Mouse (Mus musculus): ENCODE data around the gene Pde4c. TPM values are rescaled to one million over a fixed set of nuclear protein-coding genes. Genes with fewer than 3 reads are reported as not detected.
A peak's percentile ranks its signal among the peaks of the same experiment; 100 is the strongest.

Gene Pde4c
- 0.19 and 0.32 TPM in 2 replicates for polyA plus RNA-seq (2015; fragmentation: Nextera tagmentation; extraction: Ambion mirVana)

- Histone ChIP-seq H3K9me3 (replicated peaks) (no peaks in the 10 kb centered on the region), H3K36me3 (no peaks in the 10 kb centered on the region), H3K4me2 (no peak within 1 kb of the TSS), H3K27me3 (peaks cover 45% of the 10 kb centered on the region), H3K4me1 (replicated peaks) (no peaks in the 10 kb centered on the region), H3K4me3 (no peak within 1 kb of the TSS), H3K9ac (no peak within 1 kb of the TSS), H3K27ac (no peak within 1 kb of the TSS)
- no peak for ATAC-seq (replicated peaks; ENCODE audit: insufficient number of reproducible peaks, insufficient read depth, low FRiP score, low read depth)
- WGBS = 47% methylated on average over 7 of the region's 7 CpGs
Observed at GRCm38 (mm10) chr8:70723486-70724210, at the start of gene Pde4c. Pde4c (plus strand) TSS chr8:70723720.

- H3K4me3 ChIP-seq = peak overlapping the region; percentile 79
- H3K4me1 ChIP-seq (replicated peaks) = peaks cover 28% of the 10 kb centered on the region
- peak overlapping the region; percentile 66 for H3K9ac ChIP-seq
- H3K36me3 ChIP-seq = peaks cover 14% of the 10 kb centered on the region
- peak overlapping the region; percentile 78 for H3K4me2 ChIP-seq
- H3K27me3 ChIP-seq = no peaks in the 10 kb centered on the region
- ATAC-seq (replicated peaks; ENCODE audit: insufficient number of reproducible peaks, insufficient read depth, low FRiP score, low read depth) = no peak
- 84% methylated on average over 3 of the region's 3 CpGs for WGBS
- no peaks in the 10 kb centered on the region for H3K9me3 ChIP-seq (replicated peaks)
- H3K27ac ChIP-seq = peak overlapping the region; percentile 96
Observed at GRCm38 (mm10) chr8:70674109-70674508, 49.4 kb upstream of the Pde4c start.

GRCm38 (mm10) chr8:70674716-70675115 is 48.8 kb upstream of the Pde4c start:
- H3K9me3 ChIP-seq (replicated peaks) = no peaks in the 10 kb centered on the region
- ATAC-seq (replicated peaks; ENCODE audit: insufficient number of reproducible peaks, insufficient read depth, low FRiP score, low read depth) = no peak
- H3K9ac ChIP-seq = peak overlapping the region; percentile 66
- H3K36me3 ChIP-seq = peaks cover 18% of the 10 kb centered on the region
- peak overlapping the region; percentile 96; the same call in 1 of the 2 replicates for H3K27ac ChIP-seq
- no peaks in the 10 kb centered on the region for H3K27me3 ChIP-seq
- H3K4me2 ChIP-seq = no peak overlapping the region
- 78% methylated on average over 4 of the region's 4 CpGs for WGBS
- H3K4me1 ChIP-seq (replicated peaks) = peaks cover 33% of the 10 kb centered on the region
- H3K4me3 ChIP-seq = no peak overlapping the region

- ATAC-seq (replicated peaks; ENCODE audit: insufficient number of reproducible peaks, insufficient read depth, low FRiP score, low read depth) = no peak
- Histone ChIP-seq H3K4me2 (no peak overlapping the region), H3K4me3 (no peak overlapping the region), H3K36me3 (peaks cover 18% of the 10 kb centered on the region), H3K27ac (peak overlapping the region; percentile 96; the same call in 1 of the 2 replicates), H3K9ac (no peak overlapping the region), H3K9me3 (replicated peaks) (no peaks in the 10 kb centered on the region), H3K27me3 (no peaks in the 10 kb centered on the region), H3K4me1 (replicated peaks) (peaks cover 33% of the 10 kb centered on the region)
- WGBS = 90% methylated on average over 1 of the region's 1 CpGs
Observed at GRCm38 (mm10) chr8:70675336-70675735, 48.2 kb upstream of the Pde4c start.

- H3K4me3 ChIP-seq = no peak overlapping the region
- H3K27ac ChIP-seq = no peak overlapping the region
- H3K27me3 ChIP-seq = no peaks in the 10 kb centered on the region
- 89% methylated on average over 15 of the region's 15 CpGs for WGBS
- peaks cover 18% of the 10 kb centered on the region for H3K36me3 ChIP-seq
- no peak overlapping the region for H3K4me2 ChIP-seq
- ATAC-seq (replicated peaks; ENCODE audit: insufficient number of reproducible peaks, insufficient read depth, low FRiP score, low read depth) = no peak
- H3K9ac ChIP-seq = no peak overlapping the region
- peaks cover 43% of the 10 kb centered on the region for H3K4me1 ChIP-seq (replicated peaks)
- no peaks in the 10 kb centered on the region for H3K9me3 ChIP-seq (replicated peaks)
Observed at GRCm38 (mm10) chr8:70677451-70678080, 46.0 kb upstream of the Pde4c start.

- Histone ChIP-seq H3K4me1 (replicated peaks) (peaks cover 43% of the 10 kb centered on the region), H3K27me3 (no peaks in the 10 kb centered on the region), H3K9me3 (replicated peaks) (no peaks in the 10 kb centered on the region), H3K9ac (no peak overlapping the region), H3K36me3 (peaks cover 18% of the 10 kb centered on the region), H3K27ac (no peak overlapping the region), H3K4me2 (no peak overlapping the region), H3K4me3 (no peak overlapping the region)
- no peak for ATAC-seq (replicated peaks; ENCODE audit: insufficient number of reproducible peaks, insufficient read depth, low FRiP score, low read depth)
Observed at GRCm38 (mm10) chr8:70678679-70679078, 44.8 kb upstream of the Pde4c start.

GRCm38 (mm10) chr8:70679404-70679803 is 44.1 kb upstream of the Pde4c start:
- H3K27ac ChIP-seq = no peak overlapping the region
- H3K4me1 ChIP-seq (replicated peaks) = peaks cover 36% of the 10 kb centered on the region
- 94% methylated on average over 4 of the region's 4 CpGs for WGBS
- no peak overlapping the region for H3K4me2 ChIP-seq
- no peak overlapping the region for H3K9ac ChIP-seq
- H3K4me3 ChIP-seq = no peak overlapping the region
- no peak for ATAC-seq (replicated peaks; ENCODE audit: insufficient number of reproducible peaks, insufficient read depth, low FRiP score, low read depth)
- no peaks in the 10 kb centered on the region for H3K9me3 ChIP-seq (replicated peaks)
- no peaks in the 10 kb centered on the region for H3K27me3 ChIP-seq
- H3K36me3 ChIP-seq = peaks cover 18% of the 10 kb centered on the region

- H3K27me3 ChIP-seq = no peaks in the 10 kb centered on the region
- peaks cover 29% of the 10 kb centered on the region for H3K4me1 ChIP-seq (replicated peaks)
- H3K4me3 ChIP-seq = no peak overlapping the region
- no peak overlapping the region for H3K9ac ChIP-seq
- H3K27ac ChIP-seq = no peak overlapping the region
- H3K4me2 ChIP-seq = no peak overlapping the region
- no peak for ATAC-seq (replicated peaks; ENCODE audit: insufficient number of reproducible peaks, insufficient read depth, low FRiP score, low read depth)
- 65% methylated on average over 3 of the region's 3 CpGs for WGBS
- no peaks in the 10 kb centered on the region for H3K9me3 ChIP-seq (replicated peaks)
- peaks cover 18% of the 10 kb centered on the region for H3K36me3 ChIP-seq
Observed at GRCm38 (mm10) chr8:70680039-70680438, 43.5 kb upstream of the Pde4c start.

GRCm38 (mm10) chr8:70681410-70681809 is 42.1 kb upstream of the Pde4c start:
- Histone ChIP-seq H3K4me2 (no peak overlapping the region), H3K27me3 (no peaks in the 10 kb centered on the region), H3K9me3 (replicated peaks) (no peaks in the 10 kb centered on the region), H3K4me3 (no peak overlapping the region), H3K27ac (peak overlapping the region; percentile 94), H3K36me3 (peaks cover 18% of the 10 kb centered on the region), H3K4me1 (replicated peaks) (peaks cover 22% of the 10 kb centered on the region), H3K9ac (0 out of 2 replicates have a peak overlapping the region, but pooled peaks have one; percentile 53)
- whole genome bisulfite sequencing = 76% methylated on average over 3 of the region's 3 CpGs
- no peak for ATAC-seq (replicated peaks; ENCODE audit: insufficient number of reproducible peaks, insufficient read depth, low FRiP score, low read depth)

GRCm38 (mm10) chr8:70682193-70682592 is 41.3 kb upstream of the Pde4c start:
- H3K27me3 ChIP-seq = no peaks in the 10 kb centered on the region
- H3K4me3 ChIP-seq = peak overlapping the region; percentile 26
- peaks cover 18% of the 10 kb centered on the region for H3K36me3 ChIP-seq
- peaks cover 22% of the 10 kb centered on the region for H3K4me1 ChIP-seq (replicated peaks)
- peak overlapping the region; percentile 51 for H3K4me2 ChIP-seq
- no peaks in the 10 kb centered on the region for H3K9me3 ChIP-seq (replicated peaks)
- peak overlapping the region; percentile 53 for H3K9ac ChIP-seq
- WGBS = 3% methylated on average over 19 of the region's 19 CpGs
- ATAC-seq (replicated peaks; ENCODE audit: insufficient number of reproducible peaks, insufficient read depth, low FRiP score, low read depth) = peak; percentile 89
- H3K27ac ChIP-seq = peak overlapping the region; percentile 94

- Histone ChIP-seq H3K27me3 (no peaks in the 10 kb centered on the region), H3K9ac (peak overlapping the region; percentile 53), H3K4me1 (replicated peaks) (peaks cover 27% of the 10 kb centered on the region), H3K4me3 (peak overlapping the region; percentile 26), H3K36me3 (peaks cover 18% of the 10 kb centered on the region), H3K9me3 (replicated peaks) (no peaks in the 10 kb centered on the region), H3K4me2 (peak overlapping the region; percentile 51), H3K27ac (peak overlapping the region; percentile 94)
- peak; percentile 19 for ATAC-seq (replicated peaks; ENCODE audit: insufficient number of reproducible peaks, insufficient read depth, low FRiP score, low read depth)
- WGBS = 61% methylated on average over 3 of the region's 3 CpGs
Observed at GRCm38 (mm10) chr8:70682692-70683091, 40.8 kb upstream of the Pde4c start.
